Mouse (Mus musculus) midbrain, embryonic 14.5 days (tissue): ENCODE measurements at regions not wholly inside any gene's neighbourhood (a gene's known extent, or its start where the extent isn't known, plus 50 kb on each side); places are given as distances from the start of the nearest gene placed in this dataset.
A peak's percentile ranks its signal among the peaks of the same experiment; 100 is the strongest.

Experiments used
- ATAC-seq: fragments of 200-750 bp; cut with Nextera tagmentation; 2 replicates; pipeline ENCODE4 v1.8.0; 2017; ENCODE audit warnings: moderate number of reproducible peaks, moderate library complexity; ENCODE audit not compliant: low FRiP score, low TSS enrichment
- DNase-seq: peaks from one replicate; pipeline ENCODE4 v3.0.0-alpha.2; 2015
- H3K27ac ChIP-seq: fragments of 300-500 bp; sonication (generic); replicated peaks from 2 replicates; pipeline ENCODE4 v1.5.1; 2014; ENCODE audit warnings: mild to moderate bottlenecking, low read depth, low read length, moderate library complexity
- H3K27me3 ChIP-seq: fragments of 300-500 bp; sonication (generic); 2 replicates; pipeline ENCODE4 v1.6.1; 2014; ENCODE audit warnings: low read length, control low read depth, mixed read lengths; ENCODE audit not compliant: control insufficient read depth, insufficient read depth
- H3K36me3 ChIP-seq: fragments of 300-500 bp; sonication (generic); 2 replicates; pipeline ENCODE4 v1.6.1; 2014; ENCODE audit warnings: low read length, control low read depth; ENCODE audit not compliant: control insufficient read depth, insufficient read depth
- H3K4me1 ChIP-seq: fragments of 300-500 bp; sonication (generic); 2 replicates; pipeline ENCODE4 v1.6.1; 2014; ENCODE audit warnings: mild to moderate bottlenecking, antibody characterized with exemption, low read length, control low read depth; ENCODE audit not compliant: control insufficient read depth, insufficient read depth
- H3K4me2 ChIP-seq: fragments of 300-500 bp; sonication (generic); 2 replicates; pipeline ENCODE4 v1.6.1; 2014; ENCODE audit warnings: mild to moderate bottlenecking, low read length, moderate library complexity
- H3K4me3 ChIP-seq: fragments of 300-500 bp; sonication (generic); replicated peaks from 2 replicates; pipeline ENCODE4 v1.5.1; 2014; ENCODE audit warnings: low read depth, low read length
- H3K9ac ChIP-seq: fragments of 300-500 bp; sonication (generic); replicated peaks from 2 replicates; pipeline ENCODE4 v1.6.1; 2014; ENCODE audit warnings: mild to moderate bottlenecking, low read length, moderate library complexity
- H3K9me3 ChIP-seq: fragments of 300-500 bp; sonication (generic); 2 replicates; pipeline ENCODE4 v1.6.1; 2016; ENCODE audit warnings: low read length, control low read depth, mixed read lengths; ENCODE audit not compliant: control insufficient read depth
- WGBS: fragments of 180-500 bp; shearing (Covaris S2); extraction: QIAGEN DNeasy Blood & Tissue Kit; methylation state at CpG from one replicate; pipeline ENCODE4 v1.1.7; 2014; 5-methylcytosine and 5-hydroxymethylcytosine counted together

GRCm38 (mm10) chr13:28898900-28899299 is 54.6 kb downstream of the Sox4 start:
- Histone ChIP-seq H3K27me3 (no peaks in the 10 kb centered on the region), H3K4me1 (no peaks in the 10 kb centered on the region), H3K9ac (no peak overlapping the region), H3K9me3 (no peaks in the 10 kb centered on the region), H3K36me3 (no peaks in the 10 kb centered on the region), H3K4me3 (no peak overlapping the region), H3K27ac (no peak overlapping the region), H3K4me2 (no peak overlapping the region)
- DNase-seq (no peak), ATAC-seq (no peak)
- 77% methylated on average over 4 of the region's 4 CpGs for WGBS

GRCm38 (mm10) chr13:28892896-28893295 is 60.6 kb downstream of the Sox4 start:
- Histone ChIP-seq H3K4me1 (no peaks in the 10 kb centered on the region; the same call in 1 of the 2 replicates), H3K4me2 (no peak overlapping the region), H3K4me3 (no peak overlapping the region), H3K9me3 (no peaks in the 10 kb centered on the region), H3K27ac (no peak overlapping the region), H3K36me3 (no peaks in the 10 kb centered on the region), H3K27me3 (no peaks in the 10 kb centered on the region), H3K9ac (no peak overlapping the region)
- WGBS, result 85% methylated on average over 6 of the region's 6 CpGs
- ATAC-seq, result no peak
- no peak for DNase-seq

- Histone ChIP-seq H3K4me3 (peak overlapping the region; percentile 13; the same call in 1 of the 2 replicates), H3K9ac (no peak overlapping the region), H3K4me1 (peaks cover 17% of the 10 kb centered on the region), H3K4me2 (peak overlapping the region; percentile 13; the same call in 1 of the 2 replicates), H3K27me3 (no peaks in the 10 kb centered on the region), H3K9me3 (no peaks in the 10 kb centered on the region), H3K36me3 (no peaks in the 10 kb centered on the region), H3K27ac (no peak overlapping the region)
- ATAC-seq (no peak), DNase-seq (no peak)
- 14% methylated on average over 13 of the region's 13 CpGs for WGBS
Measured at GRCm38 (mm10) chr13:28887098-28887497, 66.4 kb downstream of the Sox4 start.

- H3K9ac ChIP-seq, result no peak overlapping the region
- H3K4me1 ChIP-seq, result peaks cover 21% of the 10 kb centered on the region
- H3K27me3 ChIP-seq, result no peaks in the 10 kb centered on the region
- H3K4me2 ChIP-seq, result peak overlapping the region; percentile 13; the same call in 1 of the 2 replicates
- no peak overlapping the region for H3K27ac ChIP-seq
- ATAC-seq (no peak), DNase-seq (no peak)
- WGBS, result 9% methylated on average over 11 of the region's 11 CpGs
- H3K9me3 ChIP-seq, result no peaks in the 10 kb centered on the region
- no peaks in the 10 kb centered on the region for H3K36me3 ChIP-seq
- H3K4me3 ChIP-seq, result no peak overlapping the region
Measured at GRCm38 (mm10) chr13:28886691-28887090, 66.8 kb downstream of the Sox4 start.

- Histone ChIP-seq H3K27ac (no peak overlapping the region), H3K4me2 (peak overlapping the region; percentile 85), H3K4me3 (peak overlapping the region; percentile 50), H3K4me1 (peaks cover 32% of the 10 kb centered on the region), H3K36me3 (no peaks in the 10 kb centered on the region), H3K9ac (peak overlapping the region; percentile 55), H3K27me3 (no peaks in the 10 kb centered on the region), H3K9me3 (no peaks in the 10 kb centered on the region)
- DNase-seq (peak; percentile 69), ATAC-seq (peak; percentile 64; the same call in 1 of the 2 replicates)
- under 1% methylated on average over 29 of the region's 30 CpGs for WGBS
Measured at GRCm38 (mm10) chr13:28885083-28886037, 68.2 kb downstream of the Sox4 start.

GRCm38 (mm10) chr13:28884191-28884820 is 69.2 kb downstream of the Sox4 start:
- Histone ChIP-seq H3K27ac (no peak overlapping the region), H3K4me2 (peak overlapping the region; percentile 85), H3K4me3 (peak overlapping the region; percentile 50), H3K36me3 (no peaks in the 10 kb centered on the region), H3K9me3 (no peaks in the 10 kb centered on the region), H3K4me1 (peaks cover 32% of the 10 kb centered on the region), H3K9ac (peak overlapping the region; percentile 55), H3K27me3 (no peaks in the 10 kb centered on the region)
- DNase-seq (peak; percentile 57), ATAC-seq (peak; percentile 63)
- under 1% methylated on average over 26 of the region's 26 CpGs for WGBS

- no peaks in the 10 kb centered on the region for H3K27me3 ChIP-seq
- peak overlapping the region; percentile 85 for H3K4me2 ChIP-seq
- peaks cover 39% of the 10 kb centered on the region for H3K4me1 ChIP-seq
- no peak for DNase-seq
- H3K36me3 ChIP-seq, result no peaks in the 10 kb centered on the region
- H3K9ac ChIP-seq, result peak overlapping the region; percentile 55; the same call in 1 of the 2 replicates
- H3K9me3 ChIP-seq, result no peaks in the 10 kb centered on the region
- H3K4me3 ChIP-seq, result peak overlapping the region; percentile 50
- H3K27ac ChIP-seq, result no peak overlapping the region
- 20% methylated on average over 8 of the region's 8 CpGs for WGBS
- no peak for ATAC-seq
Measured at GRCm38 (mm10) chr13:28883398-28883797, 70.1 kb downstream of the Sox4 start.

- Histone ChIP-seq H3K27me3 (no peaks in the 10 kb centered on the region), H3K27ac (no peak overlapping the region), H3K36me3 (no peaks in the 10 kb centered on the region), H3K4me1 (peaks cover 46% of the 10 kb centered on the region), H3K9ac (no peak overlapping the region; the same call in 1 of the 2 replicates), H3K9me3 (no peaks in the 10 kb centered on the region), H3K4me2 (peak overlapping the region; percentile 85), H3K4me3 (peak overlapping the region; percentile 50)
- no peak for DNase-seq
- WGBS, result 71% methylated on average over 6 of the region's 6 CpGs
- no peak for ATAC-seq
Measured at GRCm38 (mm10) chr13:28880888-28881287, 72.6 kb downstream of the Sox4 start.
